Mouse (Mus musculus) heart, adult 2 months (tissue): Measurements from ENCODE around the gene Dab1.

Experiments
- CTCF ChIP-seq: fragments of 200-600 bp; IDR thresholded peaks from 2 replicates; pipeline ENCODE4 v1.8.1; 2022; ENCODE audit warnings: antibody characterized with exemption, mild to moderate bottlenecking, moderate library complexity
- EP300 ChIP-seq: fragments of 200-500 bp; IDR thresholded peaks from 2 replicates; pipeline ENCODE4 v1.6.1; 2011; ENCODE audit warnings: low read depth, low read length, control low read depth; ENCODE audit not compliant: insufficient read depth
- POLR2A ChIP-seq: fragments of 200-500 bp; IDR thresholded peaks from 2 replicates; pipeline ENCODE4 v1.6.1; 2011; ENCODE audit warnings: mild to moderate bottlenecking, low read depth, low read length, control low read depth; ENCODE audit not compliant: insufficient read depth

DNA sequence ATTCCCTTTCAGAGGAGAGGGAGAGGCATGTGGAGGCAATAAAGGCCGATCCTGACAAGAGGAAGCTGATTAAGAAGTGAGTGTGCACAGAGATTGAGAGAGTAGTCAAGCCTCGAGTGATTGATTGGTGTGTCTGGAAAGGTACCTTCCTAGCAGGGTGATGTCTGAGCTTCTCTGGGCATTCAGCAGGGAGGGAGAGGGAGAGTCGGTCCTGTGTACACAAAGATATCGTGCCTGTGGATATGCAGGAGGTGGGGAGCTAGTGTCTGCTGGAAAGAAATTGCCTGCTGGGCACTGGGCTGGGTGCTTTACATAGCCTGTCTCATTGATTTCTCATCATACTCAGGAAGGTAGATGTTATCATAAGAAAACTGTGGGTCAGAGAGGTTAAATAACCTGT, 420.4 kb downstream of the Dab1 start:
- TF ChIP-seq CTCF (no peak), POLR2A (no peak), EP300 (no peak)
